Mouse (Mus musculus) urinary bladder, postnatal 14 days (tissue): ENCODE measurements around the gene Skp2.
"Not testable (repeated sequence)": the region's sequence is repeated elsewhere in the genome, so short reads cannot be mapped to it uniquely, and the experiment has no call there.

Experiments used
- DNase-seq: peaks from one replicate; pipeline ENCODE4 v3.0.0; 2021; ENCODE audit warnings: low spot score

Gene Skp2

GRCm38 (mm10) chr15:9155325-9155724 lies at the start of gene Skp2:
Gene Skp2, minus strand, starts transcription at chr15:9155425.
- DNase-seq: no peak

- no peak for DNase-seq
These were observed 43.2 kb upstream of the Skp2 start for GRCm38 (mm10) chr15:9198421-9198820.

GRCm38 (mm10) chr15:9192685-9193084 lies 37.5 kb upstream of the Skp2 start:
- DNase-seq: not testable (repeated sequence)

- no peak for DNase-seq
These were observed 34.6 kb upstream of the Skp2 start for GRCm38 (mm10) chr15:9189796-9190195.

- no peak for DNase-seq
These were observed 28.8 kb upstream of the Skp2 start for GRCm38 (mm10) chr15:9183995-9184394.

GRCm38 (mm10) chr15:9177038-9177437 lies 21.8 kb upstream of the Skp2 start:
- no peak for DNase-seq

GRCm38 (mm10) chr15:9164125-9164524 lies 8.9 kb upstream of the Skp2 start:
- DNase-seq: no peak

GRCm38 (mm10) chr15:9162557-9163070 lies 7.4 kb upstream of the Skp2 start:
- DNase-seq: no peak

- DNase-seq: peak; percentile 62
These were observed 14.5 kb downstream of the Skp2 start for GRCm38 (mm10) chr15:9140684-9141171.

GRCm38 (mm10) chr15:9140252-9140680 lies 15.0 kb downstream of the Skp2 start, which contains the start of gene Lmbrd2:
Gene Lmbrd2, plus strand, starts transcription at chr15:9140550.
- peak; percentile 97 for DNase-seq

GRCm38 (mm10) chr15:9139447-9139846 lies 15.8 kb downstream of the Skp2 start:
- DNase-seq: no peak

- no peak for DNase-seq
These were observed 20.2 kb downstream of the Skp2 start for GRCm38 (mm10) chr15:9134891-9135507.

- no peak for DNase-seq
These were observed 22.4 kb downstream of the Skp2 start for GRCm38 (mm10) chr15:9132693-9133443.

- no peak for DNase-seq
These were observed 23.7 kb downstream of the Skp2 start for GRCm38 (mm10) chr15:9131499-9131888.

GRCm38 (mm10) chr15:9130772-9131498 lies 24.3 kb downstream of the Skp2 start:
- no peak for DNase-seq

- DNase-seq: no peak
These were observed 28.0 kb downstream of the Skp2 start for GRCm38 (mm10) chr15:9127051-9127791.

- no peak for DNase-seq
These were observed 30.4 kb downstream of the Skp2 start for GRCm38 (mm10) chr15:9124856-9125255.

GRCm38 (mm10) chr15:9122989-9123388 lies 32.2 kb downstream of the Skp2 start:
- no peak for DNase-seq

GRCm38 (mm10) chr15:9120081-9120480 lies 35.1 kb downstream of the Skp2 start:
- peak; percentile 31 for DNase-seq

- DNase-seq: no peak
These were observed 36.4 kb downstream of the Skp2 start for GRCm38 (mm10) chr15:9118852-9119251.

- no peak for DNase-seq
These were observed 40.6 kb downstream of the Skp2 start for GRCm38 (mm10) chr15:9114599-9114998.

- DNase-seq: no peak
These were observed 41.1 kb downstream of the Skp2 start for GRCm38 (mm10) chr15:9114131-9114530.
